Mouse (Mus musculus): Measurements from ENCODE around the gene D630003M21Rik.

D630003M21Rik gene

DNA sequence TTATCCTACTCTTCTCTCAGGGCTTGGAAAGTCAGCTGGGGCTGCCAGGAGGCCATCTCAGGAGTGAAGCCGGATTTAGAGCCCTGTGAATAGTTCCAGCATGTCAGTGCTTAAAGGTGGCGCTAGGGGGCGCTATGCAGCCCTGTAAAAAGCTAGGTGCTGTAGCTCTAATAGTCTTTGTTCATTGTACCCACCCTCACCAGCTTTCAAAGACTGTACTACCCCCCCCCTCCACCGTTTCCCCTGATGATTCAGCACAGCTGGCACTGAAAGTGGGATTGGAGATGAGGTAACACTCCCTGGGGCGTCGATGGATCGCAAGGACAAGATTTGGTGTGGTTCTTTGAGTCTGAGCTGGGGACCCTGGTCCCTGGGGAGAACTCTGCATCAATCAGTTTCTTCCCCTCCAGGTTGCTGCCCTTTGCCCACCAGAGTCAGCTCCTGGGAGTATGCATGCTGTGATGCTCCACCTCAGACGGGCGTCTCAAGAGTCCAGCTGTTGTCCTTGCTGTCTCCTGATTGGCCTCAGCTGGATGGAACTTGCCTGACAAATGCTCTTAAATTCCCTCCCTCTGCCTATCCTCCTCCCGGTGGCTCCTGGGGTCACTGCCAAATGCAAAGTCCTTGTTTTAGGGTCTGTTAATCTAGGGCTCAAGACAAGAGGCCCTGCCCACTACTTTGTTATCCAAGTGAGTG lies 33.9 kb downstream of the D630003M21Rik start:
- peak in 1 of 2 experiments; percentile 47 for DNase-seq (ENCODE audit: low spot score in 2 of 2)

DNA sequence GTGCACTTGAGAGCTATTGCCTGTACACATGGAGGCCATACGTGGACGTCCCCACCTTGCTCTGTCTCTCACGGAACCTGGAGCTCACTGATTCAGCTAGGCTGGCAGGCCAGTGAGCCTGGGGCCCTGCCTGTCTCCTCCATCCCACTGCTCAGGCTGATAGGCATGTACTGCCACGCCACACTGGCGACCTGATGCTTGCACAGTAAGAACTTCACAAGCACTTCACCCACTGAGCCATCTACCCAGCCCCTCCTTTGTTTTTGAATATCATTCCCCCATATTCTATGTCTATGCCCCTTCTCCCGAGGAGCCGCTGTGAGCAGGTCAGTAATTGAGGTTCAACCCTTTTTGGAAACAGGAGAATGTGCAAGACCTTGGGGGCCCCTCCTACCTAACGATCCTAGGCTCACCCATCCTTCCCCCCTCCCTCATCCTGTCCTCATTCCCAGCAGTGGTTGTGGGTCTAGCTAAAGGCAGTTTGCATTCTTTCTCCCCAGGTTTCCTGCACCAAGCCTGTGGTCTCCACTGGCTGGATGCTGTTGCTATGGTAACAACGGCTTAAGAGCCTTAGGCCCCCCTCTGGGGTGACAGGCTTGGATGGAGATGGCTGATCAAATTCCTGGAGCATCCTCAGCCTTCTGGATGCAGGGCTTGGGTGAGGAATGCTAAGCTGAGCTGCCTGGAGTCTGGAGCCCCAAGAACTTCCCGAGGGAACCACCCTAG lies 35.2 kb downstream of the D630003M21Rik start:
- no peak for DNase-seq (ENCODE audit: low spot score in 2 of 2)

DNA sequence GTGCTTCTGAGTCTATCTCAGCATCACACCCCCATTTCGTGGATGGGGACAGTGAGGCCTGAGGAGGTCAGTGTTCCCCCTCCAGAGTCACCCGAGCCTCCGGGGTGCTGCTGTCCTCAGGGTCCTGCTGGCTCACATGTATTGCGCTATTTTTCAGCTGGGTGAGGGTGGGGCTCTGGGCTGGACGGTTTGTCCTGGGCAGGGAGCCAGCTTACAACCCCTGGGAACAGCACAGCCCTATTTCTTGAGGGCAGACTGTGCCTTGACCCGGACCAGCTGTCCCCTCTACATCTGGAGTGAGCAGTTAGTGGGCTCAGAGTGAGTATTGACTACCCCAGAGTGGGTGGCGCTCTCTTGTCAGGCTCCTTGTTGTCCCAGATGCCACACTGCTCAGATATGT lies 37.9 kb downstream of the D630003M21Rik start:
- DNase-seq (ENCODE audit: low spot score in 2 of 2): peak in 1 of 2 experiments; percentile 75

DNA sequence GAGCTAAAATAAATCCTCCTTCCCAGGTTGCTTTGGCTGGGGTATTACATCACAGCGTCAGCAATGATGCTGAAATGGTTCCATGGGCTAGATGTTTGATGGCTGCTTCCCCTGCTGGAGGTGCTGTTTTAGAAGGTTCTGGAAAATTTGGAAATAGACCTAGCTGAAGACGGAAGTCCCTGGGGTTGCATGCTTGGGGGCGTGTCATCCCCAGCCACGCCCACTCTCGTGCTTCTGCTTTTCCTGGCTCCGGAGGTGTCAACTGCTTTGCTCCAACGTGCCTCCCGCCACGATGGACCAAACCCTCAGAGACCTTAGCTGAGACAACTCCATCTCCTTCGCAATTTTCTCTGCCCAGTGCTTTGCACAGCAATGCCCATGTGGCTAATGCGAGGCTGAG lies 39.6 kb downstream of the D630003M21Rik start:
- DNase-seq (ENCODE audit: low spot score in 2 of 2): no peak

DNA sequence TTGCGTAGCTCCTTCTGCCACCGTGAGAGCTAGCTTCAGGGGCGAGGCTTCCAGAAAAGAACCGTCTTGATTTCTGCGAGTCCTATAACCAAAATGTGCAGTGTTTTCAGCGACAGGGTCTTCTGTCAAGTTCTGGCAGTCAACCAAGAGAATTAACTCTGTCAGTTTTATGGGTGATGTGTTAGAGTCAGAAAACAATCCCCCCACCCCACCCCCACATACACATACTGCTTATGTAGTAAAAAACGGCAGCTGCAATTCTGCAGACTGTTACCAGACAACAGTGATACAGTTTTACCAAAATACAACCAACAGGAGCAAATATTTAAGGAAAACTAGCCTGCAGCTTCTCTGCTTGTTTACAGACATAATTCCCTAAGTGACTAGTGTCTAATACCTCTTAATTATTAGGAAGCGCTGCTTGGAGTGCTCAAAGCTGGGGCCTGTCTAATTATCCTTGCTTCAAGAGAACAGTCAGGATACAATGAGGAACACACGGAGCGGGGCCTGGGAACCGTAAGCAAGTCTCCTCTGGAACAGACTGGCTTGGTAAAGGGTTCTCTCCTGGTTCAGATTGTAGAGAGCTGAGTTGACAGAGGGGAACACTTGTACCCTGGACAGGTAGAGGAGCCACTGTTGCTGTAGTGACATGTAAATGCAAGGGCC lies 42.7 kb downstream of the D630003M21Rik start:
- no peak for DNase-seq (ENCODE audit: low spot score in 2 of 2)

DNA sequence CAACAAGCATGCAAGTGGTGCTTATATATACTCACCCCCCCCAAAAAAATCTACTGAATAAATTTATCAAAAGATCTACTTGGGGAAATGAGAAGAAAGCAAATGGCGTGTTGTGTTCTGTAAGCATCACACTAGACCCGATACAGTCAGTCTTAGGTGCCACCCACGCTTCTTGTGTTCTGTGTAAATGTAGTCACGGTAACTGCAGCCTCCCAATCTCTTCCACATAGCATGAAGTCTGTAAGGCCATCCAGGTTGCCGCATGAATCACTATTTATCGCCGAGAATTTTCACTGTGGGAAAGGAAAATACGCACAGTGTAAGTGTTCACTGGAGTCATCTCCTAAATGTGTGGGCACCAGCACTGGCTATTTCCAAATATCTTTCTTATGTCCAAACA lies 45.8 kb downstream of the D630003M21Rik start:
- no peak for DNase-seq (ENCODE audit: low spot score in 2 of 2)

DNA sequence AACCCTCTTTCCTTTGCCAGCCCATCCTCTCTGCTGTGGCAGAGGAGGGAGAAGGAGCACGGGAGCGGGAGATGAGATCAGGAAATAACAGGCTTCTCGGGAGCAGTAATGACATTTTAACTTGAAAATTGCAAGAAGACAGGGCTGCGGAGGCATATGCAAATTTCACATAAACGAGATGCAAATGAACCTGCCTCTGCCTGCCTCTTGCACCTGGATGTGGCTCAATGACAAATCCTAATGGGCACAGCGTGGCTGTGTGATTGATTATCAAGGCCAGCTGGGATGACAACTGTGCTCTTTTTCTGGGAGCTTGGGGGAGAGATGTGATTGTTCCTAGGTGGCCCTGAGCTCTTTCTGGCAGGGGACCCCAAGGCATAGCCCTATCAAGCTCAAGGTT lies 47.1 kb downstream of the D630003M21Rik start:
- no peak for DNase-seq (ENCODE audit: low spot score in 2 of 2)

DNA sequence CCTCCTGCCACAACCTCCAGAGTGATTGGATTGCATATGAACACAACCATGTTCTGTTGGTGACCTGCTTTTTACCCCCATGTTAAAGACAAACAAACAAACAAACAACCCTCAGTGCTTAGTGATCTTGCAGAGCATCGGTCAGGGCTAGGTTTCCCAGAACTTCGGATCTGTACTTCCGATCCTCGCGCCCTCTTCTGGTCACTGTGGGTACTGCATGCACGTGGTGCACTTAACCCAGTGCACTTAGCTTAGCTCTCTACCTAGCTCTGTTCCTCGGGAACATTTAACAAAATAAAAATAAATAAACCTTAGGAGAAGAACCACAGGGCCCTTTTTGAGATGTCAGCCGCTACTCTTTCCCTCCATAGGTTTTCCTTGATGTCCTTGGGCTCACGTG lies 48.2 kb downstream of the D630003M21Rik start:
- DNase-seq (ENCODE audit: low spot score in 2 of 2): peak in 1 of 2 experiments; percentile 77

DNA sequence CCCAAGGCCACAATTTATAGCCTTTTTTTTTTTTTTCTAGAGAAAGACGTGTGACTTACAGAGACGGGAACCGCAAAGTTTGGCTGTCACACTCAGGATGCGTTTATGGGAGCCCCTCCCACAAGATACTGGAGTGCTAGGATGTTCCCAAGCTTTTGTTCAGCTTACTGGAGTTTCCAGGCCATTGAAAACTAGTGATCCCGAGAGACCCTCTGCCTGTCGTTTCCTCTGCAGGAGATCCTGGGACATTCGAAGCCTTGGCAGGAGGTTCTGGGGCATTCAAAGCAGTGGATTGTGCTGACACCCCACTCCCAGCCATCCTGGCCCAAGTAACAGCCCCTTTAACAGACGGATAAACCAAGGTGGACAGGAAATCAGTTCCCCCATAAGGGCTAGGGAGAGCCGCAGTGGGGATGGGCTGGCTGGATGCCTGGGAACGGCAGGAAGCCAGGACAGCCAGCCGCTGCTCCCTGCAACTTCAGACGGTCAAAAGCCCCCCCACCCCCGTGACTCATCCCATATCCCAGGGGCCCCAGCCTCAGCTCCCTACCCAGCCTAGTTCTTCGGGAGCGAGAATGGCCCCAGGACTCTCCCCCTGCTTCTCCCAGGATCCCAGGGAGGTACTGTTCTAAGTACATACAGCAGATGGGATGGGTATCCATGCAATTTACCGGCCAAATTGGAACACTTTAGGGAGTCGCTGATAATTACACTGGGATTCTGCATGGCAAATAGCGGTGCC lies 49.5 kb downstream of the D630003M21Rik start:
- DNase-seq (ENCODE audit: low spot score in 2 of 2): peak in 1 of 2 experiments; percentile 65

DNA sequence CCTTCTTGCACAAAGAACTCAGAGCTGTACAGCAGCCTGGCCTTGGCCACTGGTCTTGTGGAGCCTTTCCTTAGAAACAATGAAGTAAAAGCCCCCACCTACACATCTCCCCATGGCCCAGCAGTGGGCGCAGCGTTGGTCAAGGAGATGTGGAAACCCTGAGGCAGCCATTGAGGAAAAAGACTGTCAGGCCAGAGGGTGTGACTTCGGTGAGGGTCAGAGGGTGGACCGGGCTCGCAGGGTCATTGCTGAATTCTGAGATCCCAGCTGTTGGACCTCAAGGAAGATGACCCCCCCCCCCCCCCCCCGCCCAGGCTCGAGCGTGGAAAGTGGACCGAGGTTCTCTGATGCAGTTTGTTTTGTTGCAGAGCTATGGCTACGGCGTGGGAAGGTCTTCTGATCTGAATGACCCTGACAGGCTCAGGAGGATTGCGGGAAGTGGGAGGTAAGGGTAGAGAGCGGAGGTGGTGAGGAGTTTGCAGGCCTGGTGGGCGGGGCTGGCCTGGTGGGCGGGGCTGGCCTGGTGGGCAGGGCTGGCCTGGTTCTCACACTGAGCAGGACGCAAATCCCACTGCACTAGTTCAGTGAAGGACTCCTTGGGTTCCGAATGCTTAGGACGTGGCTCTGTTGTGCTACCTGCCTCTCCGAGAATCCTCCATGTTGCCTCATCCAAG lies 50.2 kb downstream of the D630003M21Rik start:
- peak; percentile 83 to 88 for DNase-seq (ENCODE audit: low spot score in 2 of 2)

DNA sequence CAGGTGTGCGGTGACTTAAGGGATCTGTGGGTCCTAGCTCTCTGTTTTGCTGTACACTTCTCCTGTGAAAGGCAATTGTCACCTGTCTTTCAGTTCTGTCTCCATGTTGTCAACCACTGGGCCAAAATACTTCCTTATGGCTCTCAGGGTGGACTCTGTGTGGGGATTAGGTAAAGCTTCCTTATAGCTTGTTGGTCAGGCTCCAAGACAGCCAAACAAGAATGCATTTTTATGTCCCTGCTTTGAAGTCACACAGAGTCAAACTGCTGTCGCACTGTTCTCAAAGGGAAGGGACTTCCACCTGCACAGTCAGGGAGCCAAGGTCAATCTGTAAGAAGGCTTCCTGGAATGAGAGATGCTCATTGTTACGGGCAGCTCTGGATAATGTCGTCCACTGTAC lies 50.9 kb downstream of the D630003M21Rik start:
- DNase-seq (ENCODE audit: low spot score in 2 of 2): no peak

DNA sequence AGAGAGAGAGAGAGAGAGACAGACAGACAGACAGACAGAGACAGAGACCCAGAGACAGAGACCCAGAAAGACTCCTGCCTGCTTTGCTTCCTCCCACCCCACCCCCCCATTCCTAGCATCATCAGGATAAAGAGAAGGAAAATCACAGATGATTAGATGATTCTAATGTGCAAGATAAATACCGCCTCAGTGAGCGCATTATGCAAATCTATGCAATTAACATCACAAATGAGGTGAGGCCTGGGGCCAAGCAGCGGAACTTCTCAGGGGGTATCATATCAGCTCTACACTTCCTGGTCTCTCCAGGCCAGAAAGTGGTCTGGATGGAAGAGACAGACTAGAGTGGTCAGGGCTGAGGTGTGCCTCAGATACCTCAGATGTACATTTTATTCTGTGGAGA lies 51.4 kb downstream of the D630003M21Rik start:
- no peak for DNase-seq (ENCODE audit: low spot score in 2 of 2)

DNA sequence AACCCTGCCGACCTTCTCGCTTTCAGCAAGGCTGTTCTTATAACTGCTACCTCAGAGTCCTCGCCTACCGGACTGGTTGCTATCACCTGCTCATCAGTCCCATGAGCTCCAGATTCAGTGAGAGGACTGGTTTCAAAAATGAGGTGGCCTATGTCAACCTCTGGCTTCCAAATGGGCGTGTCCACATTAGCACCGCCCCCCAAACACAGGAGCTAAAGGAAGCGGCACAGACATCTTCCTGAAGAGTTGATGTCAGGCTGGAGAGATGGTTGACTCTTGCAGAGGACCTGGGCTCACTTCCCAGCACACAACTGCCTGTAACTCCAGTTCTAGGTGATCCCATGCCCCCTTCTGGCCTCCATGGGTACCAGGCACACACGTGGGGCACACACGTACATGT lies 52.3 kb downstream of the D630003M21Rik start:
- no peak for DNase-seq (ENCODE audit: low spot score in 2 of 2)

DNA sequence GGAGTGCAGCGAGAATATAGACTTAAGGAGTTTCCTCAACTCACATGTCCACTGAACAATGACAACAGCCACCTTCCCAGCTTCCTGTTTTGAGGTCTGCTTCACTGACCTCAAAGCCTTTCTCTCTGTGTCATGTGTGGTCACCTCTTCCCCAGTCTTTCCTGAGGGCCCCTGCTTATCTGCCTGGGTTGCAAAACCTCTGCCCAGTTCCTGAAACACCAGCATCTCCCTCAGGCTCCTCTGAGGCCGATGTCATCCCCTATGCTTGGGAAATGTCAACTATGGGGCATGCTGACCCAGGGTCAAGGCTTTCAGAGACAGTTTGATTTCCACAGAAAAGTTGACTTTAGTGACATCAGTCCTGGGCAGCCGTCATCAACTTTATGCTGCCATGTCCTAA lies 53.6 kb downstream of the D630003M21Rik start:
- DNase-seq (ENCODE audit: low spot score in 2 of 2): no peak

DNA sequence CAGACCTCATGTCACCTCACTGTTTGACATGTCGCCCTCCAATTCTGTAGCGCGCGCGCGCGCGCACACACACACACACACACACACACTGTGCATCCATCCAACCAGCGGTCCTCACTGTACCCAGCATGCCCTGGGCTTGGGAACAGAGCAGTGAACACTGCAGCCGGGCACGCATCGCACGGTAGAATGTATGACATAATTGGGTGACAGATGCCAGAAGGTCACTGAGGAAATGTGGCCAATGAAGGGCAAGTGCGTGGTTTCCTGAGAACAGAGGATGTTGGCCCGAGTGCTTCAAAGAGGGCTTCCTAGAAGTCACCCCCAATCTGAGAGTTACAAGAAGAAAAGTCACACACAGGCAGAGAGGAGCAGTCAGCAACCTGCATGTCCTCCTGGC lies 54.1 kb downstream of the D630003M21Rik start:
- no peak for DNase-seq (ENCODE audit: low spot score in 2 of 2)

DNA sequence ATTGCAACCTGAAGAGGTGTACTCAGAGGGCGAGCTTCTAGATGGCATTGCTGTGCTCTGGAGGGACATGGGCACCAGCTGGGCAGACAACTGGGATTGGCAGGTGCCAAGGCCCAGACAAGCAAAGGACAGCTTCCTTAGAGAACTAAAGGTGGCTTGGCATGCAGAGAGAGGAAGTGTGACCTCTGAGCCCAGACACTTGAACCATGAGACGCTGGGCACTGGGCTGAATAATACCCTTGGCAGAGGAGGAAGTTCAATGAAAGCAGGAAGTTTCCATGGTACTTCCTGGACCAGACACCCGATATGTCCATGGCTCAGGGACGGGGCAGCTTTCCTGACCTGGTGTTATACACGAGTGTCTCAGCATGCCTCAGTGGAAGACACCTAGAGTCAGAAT lies 54.6 kb downstream of the D630003M21Rik start:
- DNase-seq (ENCODE audit: low spot score in 2 of 2): no peak

DNA sequence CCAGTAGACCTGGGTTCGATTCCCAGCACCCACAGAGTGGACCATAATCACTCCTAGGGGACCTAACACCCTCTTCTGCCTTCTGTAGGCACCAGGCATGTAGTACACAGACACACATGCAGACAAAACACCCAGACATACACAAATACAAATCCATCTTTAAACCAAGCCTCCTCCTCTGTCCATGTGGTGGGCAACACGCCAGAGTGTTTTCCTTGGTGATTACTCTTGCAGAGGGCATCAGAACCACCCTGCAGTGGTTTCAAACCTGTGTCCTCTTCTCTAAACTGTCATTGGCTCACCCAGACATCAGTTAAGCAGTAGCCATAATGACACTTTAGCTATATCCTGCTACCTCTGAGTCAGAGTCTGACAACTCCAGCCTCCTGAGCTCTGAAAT lies 58.6 kb downstream of the D630003M21Rik start:
- no peak for DNase-seq (ENCODE audit: low spot score in 2 of 2)

DNA sequence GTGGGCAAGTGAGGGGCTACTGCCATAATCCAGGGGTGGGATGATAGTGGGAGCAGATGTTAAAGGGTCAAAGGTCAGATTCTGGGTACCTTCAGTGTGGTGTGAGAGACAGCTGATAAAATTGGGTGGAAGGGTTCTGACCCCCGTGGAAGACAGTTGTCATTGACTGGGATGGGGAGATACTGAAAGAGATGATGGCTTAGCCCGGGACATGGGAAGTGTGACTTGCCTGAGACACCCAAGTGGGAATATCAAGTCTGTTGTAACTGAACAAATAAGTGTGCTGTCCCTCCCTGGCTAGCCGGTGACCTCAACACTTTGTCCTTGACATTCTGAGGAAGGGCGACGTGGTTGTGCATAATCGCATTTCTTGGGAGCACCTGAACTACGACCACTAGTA lies 59.3 kb downstream of the D630003M21Rik start:
- no peak for DNase-seq (ENCODE audit: low spot score in 2 of 2)

DNA sequence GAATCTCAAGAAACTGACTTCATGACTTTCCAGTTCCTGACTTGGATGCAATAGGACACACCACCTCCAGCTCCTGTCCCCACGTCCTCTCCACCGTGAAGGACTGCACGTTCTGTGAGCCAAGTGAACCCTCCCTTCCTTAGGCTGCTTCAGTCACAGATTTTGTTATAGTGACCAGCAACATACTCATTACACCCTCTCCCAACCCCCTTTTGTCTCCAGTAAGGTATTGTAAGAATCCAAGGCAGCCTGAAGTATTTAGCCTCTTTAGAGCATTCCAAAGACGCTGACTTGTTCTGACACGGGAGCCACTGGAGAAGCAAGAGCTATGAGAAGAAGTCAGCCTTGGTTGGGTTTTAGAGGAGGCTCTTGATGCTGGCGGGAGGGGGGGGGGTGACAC lies 59.7 kb downstream of the D630003M21Rik start:
- DNase-seq (ENCODE audit: low spot score in 2 of 2): no peak

DNA sequence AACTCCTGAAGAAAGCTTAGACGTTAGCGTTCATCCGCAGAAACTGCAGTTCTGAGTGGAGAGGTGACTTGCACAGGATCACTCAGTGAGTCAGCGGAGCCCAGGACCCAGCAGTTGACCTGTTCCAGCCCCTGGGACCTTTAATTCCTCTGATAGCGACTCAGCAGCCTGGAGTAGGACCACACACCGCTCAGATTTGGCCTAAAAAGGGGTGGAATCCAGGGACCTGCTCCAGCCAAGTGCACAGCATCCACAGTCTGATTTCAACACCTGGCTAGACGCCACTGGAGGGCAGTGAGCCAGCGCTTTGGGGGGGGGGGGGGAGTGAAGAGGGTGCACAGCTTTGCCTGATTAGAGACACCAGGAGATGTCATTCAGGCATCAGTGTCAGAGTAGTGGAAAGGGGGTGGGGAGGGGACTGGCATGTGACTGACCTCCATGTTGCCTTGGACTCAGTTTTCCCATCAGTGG lies 60.2 kb downstream of the D630003M21Rik start:
- peak in 1 of 2 experiments; percentile 64 for DNase-seq (ENCODE audit: low spot score in 2 of 2)

DNA sequence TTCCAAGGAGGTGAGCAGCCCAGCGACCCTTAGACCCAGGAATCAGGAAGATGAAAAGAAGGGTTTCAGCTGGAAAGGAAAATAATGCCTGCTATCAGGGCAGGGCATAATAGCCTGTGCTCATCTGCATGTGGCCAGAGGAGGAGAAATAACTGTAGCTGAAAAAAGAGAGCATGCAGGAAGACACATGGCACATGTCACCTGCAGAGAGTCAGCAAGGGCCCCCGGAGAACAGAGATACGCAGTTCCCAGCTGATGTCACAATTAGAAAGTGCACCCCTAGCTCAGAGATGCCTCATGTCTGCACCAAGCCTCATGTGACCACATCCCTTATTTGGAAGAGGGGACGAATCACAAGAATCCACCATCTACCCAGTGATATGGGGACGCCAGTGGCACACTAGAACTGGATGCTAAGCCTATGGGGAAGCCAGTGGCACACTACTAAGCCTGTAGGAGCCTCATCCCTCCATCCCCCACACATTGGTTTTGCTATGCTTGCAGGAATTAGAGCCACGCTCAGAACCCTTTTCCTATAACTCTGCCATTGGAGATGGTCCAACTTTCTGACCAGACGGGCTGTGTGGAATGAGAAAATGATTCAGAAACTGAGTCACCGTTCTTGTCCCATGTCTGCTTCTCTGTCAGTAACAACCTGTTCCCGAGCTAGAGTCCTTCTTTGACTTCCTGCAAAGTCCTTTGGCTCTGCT lies 61.4 kb downstream of the D630003M21Rik start:
- no peak for DNase-seq (ENCODE audit: low spot score in 2 of 2)

Data from urinary bladder, postnatal 4 days (tissue).